Mouse (Mus musculus) forebrain, embryonic 10.5 days (tissue): ENCODE measurements around the gene Fam219b. TPM values are rescaled to one million over a fixed set of nuclear protein-coding genes. Genes with fewer than 3 reads are reported as not detected.

Experiments used
- DNase-seq: peaks from one replicate; pipeline ENCODE4 v3.0.0-alpha.2; 2017; ENCODE audit warnings: low spot score; ENCODE audit errors: extremely low spot score
- H3K27ac ChIP-seq: fragments of 300-500 bp; sonication (generic); 2 replicates; pipeline ENCODE4 v1.5.1; 2016; ENCODE audit warnings: mild to moderate bottlenecking
- H3K27me3 ChIP-seq: fragments of 300-500 bp; sonication (generic); 2 replicates; pipeline ENCODE4 v1.6.1; 2016; ENCODE audit warnings: mild to moderate bottlenecking; ENCODE audit not compliant: poor library complexity, severe bottlenecking
- H3K36me3 ChIP-seq: fragments of 300-500 bp; sonication (generic); replicated peaks from 2 replicates; pipeline ENCODE4 v1.6.1; 2016; ENCODE audit warnings: mild to moderate bottlenecking, moderate library complexity
- H3K4me1 ChIP-seq: fragments of 300-500 bp; sonication (generic); 2 replicates; pipeline ENCODE4 v1.6.1; 2016
- H3K4me3 ChIP-seq: fragments of 300-500 bp; sonication (generic); 2 replicates; pipeline ENCODE4 v1.5.1; 2016; ENCODE audit warnings: mild to moderate bottlenecking, moderate library complexity
- H3K9me3 ChIP-seq: fragments of 300-500 bp; sonication (generic); 2 replicates; pipeline ENCODE4 v1.6.1; 2016; ENCODE audit warnings: mild to moderate bottlenecking, moderate library complexity
- WGBS: fragments of 180-500 bp; shearing (Covaris S2); methylation state at CpG from one replicate; pipeline ENCODE4 v1.1.7; 2016; 5-methylcytosine and 5-hydroxymethylcytosine counted together
- polyA plus RNA-seq: library from polyadenylated mRNA; unstranded; fragments of >200 nt; fragmentation: Nextera tagmentation; extraction: Ambion mirVana; gene quantifications from 2 replicates; pipeline ENCODE4 v1.2.1, GENCODE M21; 2016

Gene Fam219b
- 17.7 and 18.7 TPM in 2 replicates for polyA plus RNA-seq

DNA sequence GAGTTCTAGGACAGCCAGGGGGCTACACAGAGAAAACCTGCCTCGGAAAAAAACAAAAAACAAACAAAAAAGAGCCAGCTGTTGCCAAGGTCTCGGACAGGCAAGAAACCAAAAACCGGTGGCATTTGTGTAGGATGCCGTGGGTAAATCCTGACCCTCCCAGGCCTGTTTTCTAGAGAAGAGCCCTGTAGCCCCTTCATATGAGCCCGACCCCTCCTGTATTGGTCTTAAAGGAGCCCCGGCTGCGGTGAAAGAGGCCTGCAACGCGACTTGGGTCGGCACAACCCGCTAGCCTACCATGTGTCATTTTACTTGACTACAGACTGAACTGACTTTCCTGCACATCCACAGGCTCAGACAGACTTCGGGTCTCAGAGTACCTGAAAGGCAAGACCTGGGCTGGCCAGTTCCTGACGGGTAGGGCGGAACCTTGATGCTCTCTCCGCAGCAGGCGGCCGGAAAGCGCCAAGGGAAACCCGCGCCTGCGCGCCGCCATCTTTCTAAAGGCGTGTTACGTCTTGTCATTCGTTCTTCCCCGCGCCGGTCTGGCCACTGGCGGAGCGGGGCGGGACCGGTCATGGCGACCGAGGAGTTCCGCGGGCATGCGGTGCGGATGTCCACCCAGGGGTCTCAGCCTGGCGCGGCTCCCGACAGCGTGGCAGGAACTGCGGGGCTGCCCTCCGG is at the start of gene Fam219b:
Gene Fam219b (plus strand): TSS at position 485 of the 684 bp plus-strand sequence.
- H3K27me3 ChIP-seq: no peaks in the 10 kb centered on the region
- 3% methylated on average over 45 of the region's 45 CpGs for WGBS
- peak within 1 kb of the TSS; percentile 95 for H3K27ac ChIP-seq
- H3K9me3 ChIP-seq: no peaks in the 10 kb centered on the region
- H3K36me3 ChIP-seq: peaks cover 64% of the 10 kb centered on the region
- peaks cover 27% of the 10 kb centered on the region for H3K4me1 ChIP-seq
- H3K4me3 ChIP-seq: peak within 1 kb of the TSS; percentile 85
- peak; percentile 86 for DNase-seq

DNA sequence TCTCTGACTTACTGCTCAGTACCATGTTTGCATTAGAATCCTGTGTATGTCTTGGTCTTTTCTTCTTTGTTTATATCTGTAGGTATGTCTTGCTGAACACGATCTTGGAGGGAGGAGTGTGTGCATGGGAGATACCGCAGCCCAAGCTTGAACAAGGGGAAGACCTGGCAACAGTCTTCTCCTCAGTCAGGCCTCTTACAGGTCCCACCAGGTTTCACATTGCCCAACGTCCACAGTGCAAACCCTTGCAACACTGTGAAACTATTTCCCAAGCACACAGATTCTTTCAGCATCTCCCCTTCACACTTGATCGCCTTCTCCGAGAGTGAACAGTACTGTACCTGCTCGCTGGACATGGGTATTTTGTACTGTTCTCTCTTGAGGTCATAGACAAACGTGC is 49.5 kb upstream of the Fam219b start:
- no peak overlapping the region for H3K27ac ChIP-seq
- 81% methylated on average over 7 of the region's 7 CpGs for WGBS
- H3K4me3 ChIP-seq: no peak overlapping the region
- peaks cover 4% of the 10 kb centered on the region; the same call in 1 of the 2 replicates for H3K4me1 ChIP-seq
- peaks cover 3% of the 10 kb centered on the region; the same call in 1 of the 2 replicates for H3K9me3 ChIP-seq
- H3K36me3 ChIP-seq: no peaks in the 10 kb centered on the region
- DNase-seq: no peak
- peaks cover 15% of the 10 kb centered on the region for H3K27me3 ChIP-seq

DNA sequence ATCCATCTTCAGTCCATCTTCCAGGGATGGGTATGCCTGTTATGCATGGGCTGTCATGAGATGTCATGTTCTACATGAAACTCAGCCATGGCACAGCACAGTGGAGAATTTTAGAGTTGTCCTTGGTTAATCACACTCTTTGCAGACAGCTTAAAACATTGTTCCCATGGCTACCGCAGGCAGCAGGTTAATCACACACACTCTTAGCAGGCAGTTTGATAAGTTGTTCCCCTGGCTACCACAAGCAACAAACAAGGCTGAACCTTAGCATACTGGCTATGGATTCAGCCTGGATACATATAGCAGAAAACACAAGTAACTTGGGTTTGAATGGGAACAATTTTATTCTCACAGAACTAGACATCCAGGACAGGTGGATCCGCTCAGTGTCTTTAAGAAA is 43.8 kb upstream of the Fam219b start:
- Histone ChIP-seq H3K4me3 (no peak overlapping the region), H3K9me3 (peaks cover 3% of the 10 kb centered on the region; the same call in 1 of the 2 replicates), H3K27ac (no peak overlapping the region), H3K36me3 (no peaks in the 10 kb centered on the region), H3K27me3 (peaks cover 25% of the 10 kb centered on the region), H3K4me1 (no peaks in the 10 kb centered on the region; the same call in 1 of the 2 replicates)
- WGBS: 95% methylated on average over 2 of the region's 2 CpGs
- DNase-seq: no peak

DNA sequence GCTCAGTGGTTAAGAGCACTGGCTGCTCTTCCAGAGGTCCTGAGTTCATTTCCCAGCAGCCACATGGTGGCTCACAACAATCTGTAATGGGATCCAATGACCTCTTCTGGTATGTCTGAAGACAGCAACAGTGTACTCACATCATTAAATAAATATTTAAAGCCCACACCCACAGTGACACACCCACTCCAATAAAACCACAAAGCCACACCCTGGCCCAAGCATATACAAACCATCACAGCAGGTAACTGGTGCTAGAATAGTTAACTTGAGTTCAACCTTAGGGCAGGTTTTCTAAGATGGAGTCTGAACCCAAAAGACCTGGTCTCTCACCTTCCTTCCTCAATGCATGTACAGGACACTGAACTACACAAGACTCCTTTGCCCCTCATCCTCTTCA is 42.4 kb upstream of the Fam219b start:
- no peak for DNase-seq
- H3K4me1 ChIP-seq: no peaks in the 10 kb centered on the region; the same call in 1 of the 2 replicates
- no peak overlapping the region for H3K27ac ChIP-seq
- H3K36me3 ChIP-seq: no peaks in the 10 kb centered on the region
- H3K4me3 ChIP-seq: no peak overlapping the region
- H3K9me3 ChIP-seq: peaks cover 3% of the 10 kb centered on the region; the same call in 1 of the 2 replicates
- peaks cover 40% of the 10 kb centered on the region for H3K27me3 ChIP-seq

DNA sequence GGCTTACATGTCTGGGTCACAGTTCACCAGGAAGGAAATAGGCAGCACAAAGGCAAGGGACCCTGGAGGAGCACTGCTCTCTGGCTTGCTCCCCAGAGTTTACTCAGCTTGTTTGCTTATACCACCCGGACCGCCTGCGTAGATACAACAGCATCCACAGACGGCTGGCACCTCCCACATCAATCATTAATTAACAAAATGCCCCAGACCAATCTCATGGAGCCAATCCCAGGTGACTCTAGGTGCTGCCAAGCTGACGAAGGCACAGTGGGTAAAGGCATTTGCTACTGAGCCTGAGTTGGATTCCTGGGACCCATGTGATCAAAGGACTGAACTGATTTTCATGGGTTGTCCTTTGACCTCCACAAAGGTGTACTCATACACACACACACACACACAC is 40.1 kb upstream of the Fam219b start:
- no peaks in the 10 kb centered on the region for H3K9me3 ChIP-seq
- H3K4me3 ChIP-seq: no peak overlapping the region
- no peaks in the 10 kb centered on the region for H3K36me3 ChIP-seq
- H3K27ac ChIP-seq: no peak overlapping the region
- DNase-seq: no peak
- WGBS: 85% methylated on average over 5 of the region's 5 CpGs
- peaks cover 16% of the 10 kb centered on the region for H3K4me1 ChIP-seq
- H3K27me3 ChIP-seq: peaks cover 62% of the 10 kb centered on the region

DNA sequence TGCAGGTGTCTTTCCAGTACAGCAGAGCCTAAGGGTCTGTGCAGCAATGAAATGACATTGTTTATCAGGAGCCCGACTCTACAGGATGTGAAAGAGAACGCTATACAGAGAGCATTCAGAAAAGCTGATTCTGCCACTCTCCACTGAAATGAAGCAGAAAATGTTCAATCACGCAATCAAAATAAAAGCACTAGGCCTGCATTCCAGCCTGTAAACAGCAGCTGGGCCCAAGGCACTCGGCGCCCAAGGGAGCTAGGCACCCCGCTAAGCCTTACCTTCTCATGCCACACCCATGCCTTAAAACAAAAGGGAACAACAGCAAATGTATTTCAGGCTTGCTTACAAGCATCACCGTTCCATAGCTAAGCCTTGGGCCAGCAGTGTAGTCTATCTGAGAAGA is 38.8 kb upstream of the Fam219b start:
- DNase-seq: no peak
- WGBS: 57% methylated on average over 7 of the region's 7 CpGs
- no peak overlapping the region for H3K27ac ChIP-seq

DNA sequence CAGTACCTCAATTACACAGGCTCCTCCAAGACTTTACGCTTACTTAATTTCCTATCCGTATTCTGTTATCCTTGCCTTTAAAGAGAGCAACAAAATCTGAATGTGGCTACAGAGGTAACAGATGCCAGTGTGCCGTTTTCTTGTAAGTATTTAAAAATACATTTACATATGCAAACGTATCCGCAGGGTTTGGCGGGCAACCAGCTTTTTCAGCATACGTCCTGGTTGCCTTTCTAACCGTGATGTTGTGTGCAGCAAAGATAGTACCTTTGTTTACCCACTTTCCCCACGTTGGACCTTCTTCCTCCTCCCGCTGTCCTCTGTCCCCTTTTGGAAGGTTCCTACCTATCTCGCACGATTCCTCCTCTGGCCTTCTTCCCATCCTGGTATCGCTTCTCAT is 35.9 kb upstream of the Fam219b start:
- WGBS: 4% methylated on average over 13 of the region's 13 CpGs
- H3K4me1 ChIP-seq: peaks cover 57% of the 10 kb centered on the region
- H3K27ac ChIP-seq: no peak overlapping the region
- H3K9me3 ChIP-seq: no peaks in the 10 kb centered on the region
- no peaks in the 10 kb centered on the region for H3K36me3 ChIP-seq
- DNase-seq: no peak
- peaks cover 98% of the 10 kb centered on the region for H3K27me3 ChIP-seq
- H3K4me3 ChIP-seq: peak overlapping the region; percentile 38

More for the DNA sequence above, 38.8 kb upstream of the Fam219b start:
- Histone ChIP-seq H3K4me1 (peaks cover 29% of the 10 kb centered on the region), H3K36me3 (no peaks in the 10 kb centered on the region), H3K27me3 (peaks cover 75% of the 10 kb centered on the region), H3K9me3 (no peaks in the 10 kb centered on the region), H3K4me3 (no peak overlapping the region)

DNA sequence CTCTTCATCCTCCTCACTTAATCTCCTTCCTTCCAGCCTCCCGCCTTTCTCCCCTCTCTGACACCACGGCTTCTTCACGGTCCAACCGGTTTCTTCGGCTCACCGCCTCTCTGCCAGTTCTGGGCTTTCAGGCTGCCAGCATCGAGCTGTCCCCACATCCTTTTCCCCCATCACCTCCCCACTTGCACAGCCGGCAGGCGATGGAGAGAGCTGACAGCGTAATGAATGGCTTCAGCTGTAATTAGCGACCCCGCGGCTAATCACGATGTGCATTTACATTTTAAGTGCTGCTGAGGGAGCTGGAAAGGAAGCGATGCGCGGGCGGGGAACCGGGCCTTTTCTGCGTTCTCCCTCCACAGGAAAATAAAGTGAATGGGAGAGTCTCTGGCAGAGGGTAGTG is 35.5 kb upstream of the Fam219b start:
- H3K4me1 ChIP-seq: peaks cover 57% of the 10 kb centered on the region
- under 1% methylated on average over 20 of the region's 20 CpGs for WGBS
- no peaks in the 10 kb centered on the region for H3K36me3 ChIP-seq

DNA sequence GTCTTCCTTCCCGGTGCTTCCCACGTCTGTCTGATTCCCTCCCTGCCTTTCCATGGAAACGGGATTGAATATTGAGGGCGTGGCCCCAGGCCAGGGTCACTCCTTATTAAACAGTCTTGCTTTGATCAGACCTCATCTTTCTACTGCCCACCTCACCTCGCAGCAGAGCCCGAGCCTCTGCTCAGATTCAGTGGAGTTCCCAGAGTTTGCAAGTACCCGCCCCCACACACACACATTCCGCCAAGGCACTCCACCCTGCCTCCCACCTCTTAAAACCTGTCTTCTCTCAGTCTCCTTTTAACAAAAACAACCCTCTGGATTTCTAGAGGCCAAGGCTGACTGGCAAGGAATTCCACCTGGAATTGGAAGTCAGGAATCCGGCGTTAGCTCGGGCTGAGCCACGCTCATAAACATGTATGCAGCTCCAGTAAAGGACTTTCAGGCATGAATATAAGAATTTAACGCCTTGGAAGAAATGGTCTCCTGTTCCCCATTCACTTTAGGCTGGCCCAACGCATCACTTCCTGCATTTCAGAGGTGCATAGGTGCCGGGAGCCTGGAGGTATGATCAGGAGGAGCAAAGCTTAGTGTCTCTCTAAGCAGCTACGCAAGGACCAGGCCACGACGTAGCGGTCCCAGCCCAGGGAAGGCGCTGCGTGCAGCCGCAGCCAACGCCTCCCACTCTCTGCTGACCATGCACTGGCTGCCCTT is 34.3 kb upstream of the Fam219b start:
- peaks cover 57% of the 10 kb centered on the region for H3K4me1 ChIP-seq
- no peaks in the 10 kb centered on the region for H3K9me3 ChIP-seq
- peaks cover 93% of the 10 kb centered on the region for H3K27me3 ChIP-seq
- no peak overlapping the region for H3K27ac ChIP-seq
- WGBS: 3% methylated on average over 23 of the region's 23 CpGs
- H3K36me3 ChIP-seq: no peaks in the 10 kb centered on the region
- peak overlapping the region; percentile 57 for H3K4me3 ChIP-seq
- peak; percentile 28 for DNase-seq

More for the DNA sequence above, 35.5 kb upstream of the Fam219b start:
- Histone ChIP-seq H3K9me3 (no peaks in the 10 kb centered on the region), H3K27ac (no peak overlapping the region), H3K4me3 (peak overlapping the region; percentile 38), H3K27me3 (peaks cover 99% of the 10 kb centered on the region)
- DNase-seq: peak; percentile 60

DNA sequence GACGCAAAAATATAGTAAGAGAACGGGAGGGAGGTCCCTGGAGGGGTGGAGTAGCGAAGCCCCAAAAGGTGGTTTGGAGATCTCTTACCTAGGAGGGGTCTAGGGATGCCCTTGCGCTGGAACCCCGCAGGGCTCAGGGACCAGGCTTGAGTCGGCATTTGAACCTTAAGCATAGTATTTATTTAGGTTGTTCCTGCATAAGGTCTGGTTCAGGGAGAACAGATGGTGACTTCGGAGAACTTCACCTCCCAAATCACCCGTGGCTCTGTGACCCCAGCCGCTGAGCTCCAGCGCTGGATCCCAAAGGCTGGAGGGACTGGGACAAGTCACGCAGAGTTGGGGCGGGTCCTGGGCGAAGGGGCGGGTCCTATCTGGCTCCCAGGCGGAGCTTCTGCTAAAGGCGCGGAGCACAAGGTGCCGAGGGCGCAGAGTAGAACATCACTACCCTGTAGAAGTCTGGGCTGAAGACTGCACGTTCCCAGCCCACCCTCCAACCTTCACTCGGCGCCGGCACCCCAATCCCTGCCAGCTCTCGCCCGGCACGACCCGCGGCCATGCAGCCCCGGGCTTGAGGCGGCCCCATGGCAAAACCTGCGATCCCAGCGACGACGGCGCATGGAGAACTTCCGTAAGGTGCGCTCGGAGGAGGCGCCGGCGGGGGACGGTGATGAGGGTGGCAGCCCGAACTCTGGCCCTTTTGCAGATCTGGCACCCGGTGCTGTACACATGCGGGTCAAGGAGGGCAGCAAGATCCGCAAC is 33.5 kb upstream of the Fam219b start, which contains the start of gene Rpp25:
Gene Rpp25 (plus strand): TSS at position 405 of the 759 bp plus-strand sequence.
- WGBS: under 1% methylated on average over 46 of the region's 46 CpGs
- peak; percentile 53 for DNase-seq

DNA sequence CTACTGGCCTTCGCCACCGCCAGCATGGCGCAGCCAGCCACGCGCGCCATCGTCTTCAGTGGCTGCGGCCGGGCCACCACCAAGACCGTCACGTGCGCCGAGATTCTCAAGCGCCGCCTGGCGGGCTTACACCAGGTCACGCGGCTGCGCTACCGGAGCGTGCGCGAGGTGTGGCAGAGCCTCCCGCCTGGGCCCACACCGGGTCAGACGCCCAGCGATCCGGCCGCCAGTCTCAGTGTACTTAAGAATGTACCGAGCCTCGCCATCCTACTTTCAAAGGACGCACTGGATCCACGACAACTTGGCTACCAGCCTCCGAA is 33.0 kb upstream of the Fam219b start:
- under 1% methylated on average over 34 of the region's 34 CpGs for WGBS

More for the DNA sequence above, 33.5 kb upstream of the Fam219b start, which contains the start of gene Rpp25:
- no peaks in the 10 kb centered on the region for H3K9me3 ChIP-seq
- H3K4me3 ChIP-seq: peak within 1 kb of the TSS; percentile 57
- H3K27ac ChIP-seq: peak within 1 kb of the TSS; percentile 59
- H3K36me3 ChIP-seq: no peaks in the 10 kb centered on the region
- H3K4me1 ChIP-seq: peaks cover 57% of the 10 kb centered on the region
- peaks cover 86% of the 10 kb centered on the region for H3K27me3 ChIP-seq

DNA sequence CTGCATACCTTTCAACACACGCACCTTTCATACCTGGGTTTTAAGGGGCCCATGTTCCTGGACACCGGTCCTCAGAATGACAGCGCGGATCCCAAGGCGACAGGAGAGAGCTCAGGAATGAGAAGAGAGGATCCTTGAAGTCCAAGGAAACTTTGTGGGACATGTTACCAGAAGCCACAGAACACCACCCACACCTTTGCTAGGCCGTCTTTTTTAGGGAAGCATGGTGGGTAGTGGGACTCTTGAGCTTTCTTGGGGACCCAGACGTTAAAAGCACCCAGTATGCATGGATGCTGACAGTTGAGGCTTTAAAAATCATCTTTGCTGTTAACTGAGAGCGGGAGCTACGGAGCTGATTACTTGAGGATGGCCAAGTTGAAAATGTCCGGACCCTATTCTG is 32.4 kb upstream of the Fam219b start:
- DNase-seq: no peak
- H3K36me3 ChIP-seq: no peaks in the 10 kb centered on the region
- H3K9me3 ChIP-seq: no peaks in the 10 kb centered on the region
- H3K27ac ChIP-seq: no peak overlapping the region
- WGBS: 52% methylated on average over 10 of the region's 10 CpGs
- peaks cover 57% of the 10 kb centered on the region for H3K4me1 ChIP-seq
- H3K27me3 ChIP-seq: peaks cover 77% of the 10 kb centered on the region
- peak overlapping the region; percentile 57; the same call in 1 of the 2 replicates for H3K4me3 ChIP-seq

More for the DNA sequence above, 33.0 kb upstream of the Fam219b start:
- Histone ChIP-seq H3K4me1 (peaks cover 57% of the 10 kb centered on the region), H3K36me3 (no peaks in the 10 kb centered on the region), H3K27me3 (peaks cover 80% of the 10 kb centered on the region), H3K9me3 (no peaks in the 10 kb centered on the region), H3K27ac (peak overlapping the region; percentile 59), H3K4me3 (peak overlapping the region; percentile 57)
- peak; percentile 60 for DNase-seq
